Mouse (Mus musculus): ENCODE results near the gene Folr2.

GRCm38 (mm10) chr7:101823758-101824630, 33.0 kb downstream of the Folr2 start:
- TF ChIP-seq CTCF (IDR thresholded peaks at IDR 0.05; ENCODE audit: low read depth), result no peak
- TF ChIP-seq EP300 (optimal IDR thresholded peaks at IDR 0.05), result no peak
